Mouse (Mus musculus): Measurements from ENCODE around the gene Gps1. TPM values are rescaled to one million over a fixed set of nuclear protein-coding genes. Genes with fewer than 3 reads are reported as not detected.

Gps1 gene
- polyA plus RNA-seq, 1 experiment from 2014 or later, result 262 TPM

- no peak overlapping the region for H3K9ac ChIP-seq (replicated peaks; ENCODE audit: low read length)
- 83% methylated on average over 3 of the region's 3 CpGs for WGBS
- H3K4me1 ChIP-seq (ENCODE audit: control insufficient read depth, insufficient read depth, low read length), result peaks cover 6% of the 10 kb centered on the region; the same call in 1 of the 2 replicates
Observed at GRCm38 (mm10) chr11:120789810-120790209, 5.7 kb downstream of the Gps1 start.

GRCm38 (mm10) chr11:120792652-120793051, 8.6 kb downstream of the Gps1 start:
- no peak overlapping the region for H3K4me3 ChIP-seq (ENCODE audit: low read depth, low read length)
- H3K27ac ChIP-seq (replicated peaks; ENCODE audit: low read depth, low read length), result no peak overlapping the region
- WGBS, result 94% methylated on average over 9 of the region's 9 CpGs
- H3K9ac ChIP-seq (replicated peaks; ENCODE audit: low read length), result no peak overlapping the region
- DNase-seq (ENCODE audit: low spot score), result no peak
- H3K4me1 ChIP-seq (ENCODE audit: control insufficient read depth, insufficient read depth, low read length), result no peaks in the 10 kb centered on the region
- no peaks in the 10 kb centered on the region for H3K27me3 ChIP-seq (ENCODE audit: control insufficient read depth, insufficient read depth, low read length)
- H3K36me3 ChIP-seq (replicated peaks; ENCODE audit: control insufficient read depth, insufficient read depth, low read depth, low read length), result peaks cover 18% of the 10 kb centered on the region
- ATAC-seq (replicated peaks; ENCODE audit: insufficient number of reproducible peaks, low FRiP score, low TSS enrichment, low read depth), result no peak
- no peaks in the 10 kb centered on the region for H3K9me3 ChIP-seq (replicated peaks; ENCODE audit: control insufficient read depth, low read length)
- no peak overlapping the region for H3K4me2 ChIP-seq (ENCODE audit: low read depth, low read length)

More at GRCm38 (mm10) chr11:120789810-120790209, 5.7 kb downstream of the Gps1 start:
- H3K4me3 ChIP-seq (ENCODE audit: low read depth, low read length), result no peak overlapping the region
- ATAC-seq (replicated peaks; ENCODE audit: insufficient number of reproducible peaks, low FRiP score, low TSS enrichment, low read depth), result no peak
- H3K36me3 ChIP-seq (replicated peaks; ENCODE audit: control insufficient read depth, insufficient read depth, low read depth, low read length), result peaks cover 20% of the 10 kb centered on the region
- DNase-seq (ENCODE audit: low spot score), result no peak
- no peak overlapping the region for H3K4me2 ChIP-seq (ENCODE audit: low read depth, low read length)
- H3K27ac ChIP-seq (replicated peaks; ENCODE audit: low read depth, low read length), result no peak overlapping the region
- H3K27me3 ChIP-seq (ENCODE audit: control insufficient read depth, insufficient read depth, low read length), result no peaks in the 10 kb centered on the region
- no peaks in the 10 kb centered on the region for H3K9me3 ChIP-seq (replicated peaks; ENCODE audit: control insufficient read depth, low read length)

- ATAC-seq (replicated peaks; ENCODE audit: insufficient number of reproducible peaks, low FRiP score, low TSS enrichment, low read depth) (peak; percentile 84), DNase-seq (ENCODE audit: low spot score) (peak; percentile 96)
- 3% methylated on average over 59 of the region's 59 CpGs for WGBS
- H3K9me3 ChIP-seq (replicated peaks; ENCODE audit: control insufficient read depth, low read length), result no peaks in the 10 kb centered on the region
- H3K9ac ChIP-seq (replicated peaks; ENCODE audit: low read length), result peak within 1 kb of the TSS; percentile 94
- H3K4me3 ChIP-seq (ENCODE audit: low read depth, low read length), result peak within 1 kb of the TSS; percentile 99
- peak within 1 kb of the TSS; percentile 95 for H3K4me2 ChIP-seq (ENCODE audit: low read depth, low read length)
- H3K4me1 ChIP-seq (ENCODE audit: control insufficient read depth, insufficient read depth, low read length), result no peaks in the 10 kb centered on the region; the same call in 1 of the 2 replicates
- no peaks in the 10 kb centered on the region for H3K27me3 ChIP-seq (ENCODE audit: control insufficient read depth, insufficient read depth, low read length)
- peak within 1 kb of the TSS; percentile 28; the same call in 1 of the 2 replicates for H3K27ac ChIP-seq (replicated peaks; ENCODE audit: low read depth, low read length)
- peaks cover 5% of the 10 kb centered on the region for H3K36me3 ChIP-seq (replicated peaks; ENCODE audit: control insufficient read depth, insufficient read depth, low read depth, low read length)
Observed at GRCm38 (mm10) chr11:120795756-120796613, 11.9 kb downstream of the Gps1 start, which contains the start of gene Dus1l. Gene Dus1l, minus strand, starts transcription at chr11:120796403.

- H3K27me3 ChIP-seq (ENCODE audit: control insufficient read depth, insufficient read depth, low read length), result no peaks in the 10 kb centered on the region
- peak; percentile 14; the same call in 1 of the 2 replicates for ATAC-seq (replicated peaks; ENCODE audit: insufficient number of reproducible peaks, low FRiP score, low TSS enrichment, low read depth)
- DNase-seq (ENCODE audit: low spot score), result no peak
- WGBS, result 35% methylated on average over 8 of the region's 8 CpGs
- no peaks in the 10 kb centered on the region; the same call in 1 of the 2 replicates for H3K4me1 ChIP-seq (ENCODE audit: control insufficient read depth, insufficient read depth, low read length)
- no peaks in the 10 kb centered on the region for H3K9me3 ChIP-seq (replicated peaks; ENCODE audit: control insufficient read depth, low read length)
- peak overlapping the region; percentile 94 for H3K9ac ChIP-seq (replicated peaks; ENCODE audit: low read length)
- H3K27ac ChIP-seq (replicated peaks; ENCODE audit: low read depth, low read length), result no peak overlapping the region; the same call in 1 of the 2 replicates
- peak overlapping the region; percentile 19; the same call in 1 of the 2 replicates for H3K4me2 ChIP-seq (ENCODE audit: low read depth, low read length)
- H3K36me3 ChIP-seq (replicated peaks; ENCODE audit: control insufficient read depth, insufficient read depth, low read depth, low read length), result peaks cover 5% of the 10 kb centered on the region
- H3K4me3 ChIP-seq (ENCODE audit: low read depth, low read length), result peak overlapping the region; percentile 99
Observed at GRCm38 (mm10) chr11:120796614-120796946, 12.5 kb downstream of the Gps1 start.

GRCm38 (mm10) chr11:120798244-120798643, 14.2 kb downstream of the Gps1 start:
- WGBS, result 89% methylated on average over 3 of the region's 3 CpGs

GRCm38 (mm10) chr11:120799316-120799890, 15.3 kb downstream of the Gps1 start:
- Histone ChIP-seq H3K36me3 (replicated peaks; ENCODE audit: control insufficient read depth, insufficient read depth, low read depth, low read length) (no peaks in the 10 kb centered on the region), H3K4me3 (ENCODE audit: low read depth, low read length) (no peak overlapping the region), H3K27ac (replicated peaks; ENCODE audit: low read depth, low read length) (no peak overlapping the region), H3K9ac (replicated peaks; ENCODE audit: low read length) (no peak overlapping the region), H3K9me3 (replicated peaks; ENCODE audit: control insufficient read depth, low read length) (no peaks in the 10 kb centered on the region), H3K4me2 (ENCODE audit: low read depth, low read length) (no peak overlapping the region), H3K27me3 (ENCODE audit: control insufficient read depth, insufficient read depth, low read length) (no peaks in the 10 kb centered on the region), H3K4me1 (ENCODE audit: control insufficient read depth, insufficient read depth, low read length) (no peaks in the 10 kb centered on the region; the same call in 1 of the 2 replicates)
- WGBS, result 63% methylated on average over 5 of the region's 6 CpGs
- ATAC-seq (replicated peaks; ENCODE audit: insufficient number of reproducible peaks, low FRiP score, low TSS enrichment, low read depth), result no peak
- no peak for DNase-seq (ENCODE audit: low spot score)

More at GRCm38 (mm10) chr11:120798244-120798643, 14.2 kb downstream of the Gps1 start:
- Histone ChIP-seq H3K9me3 (replicated peaks; ENCODE audit: control insufficient read depth, low read length) (no peaks in the 10 kb centered on the region), H3K4me1 (ENCODE audit: control insufficient read depth, insufficient read depth, low read length) (no peaks in the 10 kb centered on the region; the same call in 1 of the 2 replicates), H3K4me2 (ENCODE audit: low read depth, low read length) (no peak overlapping the region), H3K36me3 (replicated peaks; ENCODE audit: control insufficient read depth, insufficient read depth, low read depth, low read length) (no peaks in the 10 kb centered on the region; the same call in 1 of the 2 replicates), H3K4me3 (ENCODE audit: low read depth, low read length) (no peak overlapping the region), H3K27me3 (ENCODE audit: control insufficient read depth, insufficient read depth, low read length) (no peaks in the 10 kb centered on the region), H3K27ac (replicated peaks; ENCODE audit: low read depth, low read length) (no peak overlapping the region), H3K9ac (replicated peaks; ENCODE audit: low read length) (no peak overlapping the region)
- ATAC-seq (replicated peaks; ENCODE audit: insufficient number of reproducible peaks, low FRiP score, low TSS enrichment, low read depth), result no peak
- no peak for DNase-seq (ENCODE audit: low spot score)

- Histone ChIP-seq H3K9ac (replicated peaks; ENCODE audit: low read length) (peak overlapping the region; percentile 37), H3K4me3 (ENCODE audit: low read depth, low read length) (no peak overlapping the region), H3K36me3 (replicated peaks; ENCODE audit: control insufficient read depth, insufficient read depth, low read depth, low read length) (no peaks in the 10 kb centered on the region), H3K27ac (replicated peaks; ENCODE audit: low read depth, low read length) (no peak overlapping the region), H3K4me1 (ENCODE audit: control insufficient read depth, insufficient read depth, low read length) (no peaks in the 10 kb centered on the region; the same call in 1 of the 2 replicates), H3K9me3 (replicated peaks; ENCODE audit: control insufficient read depth, low read length) (no peaks in the 10 kb centered on the region), H3K4me2 (ENCODE audit: low read depth, low read length) (no peak overlapping the region), H3K27me3 (ENCODE audit: control insufficient read depth, insufficient read depth, low read length) (no peaks in the 10 kb centered on the region)
- DNase-seq (ENCODE audit: low spot score) (peak; percentile 95), ATAC-seq (replicated peaks; ENCODE audit: insufficient number of reproducible peaks, low FRiP score, low TSS enrichment, low read depth) (peak; percentile 50; the same call in 1 of the 2 replicates)
- 13% methylated on average over 10 of the region's 10 CpGs for WGBS
Observed at GRCm38 (mm10) chr11:120800061-120800904, 16.2 kb downstream of the Gps1 start.

Data from embryonic facial prominence, embryonic 11.5 days (tissue).